Mouse (Mus musculus) kidney, postnatal 0 days (tissue): ENCODE data around the gene Nedd9. TPM values are rescaled to one million over a fixed set of nuclear protein-coding genes. Genes with fewer than 3 reads are reported as not detected.

Experiments
- ATAC-seq: fragments of 200-750 bp; cut with Nextera tagmentation; replicated peaks from 2 replicates; pipeline ENCODE4 v1.8.0; 2017; ENCODE audit warnings: low read depth, moderate number of reproducible peaks, moderate TSS enrichment, moderate library complexity; ENCODE audit not compliant: low FRiP score
- DNase-seq: peaks from one replicate; pipeline ENCODE4 v3.0.0-alpha.2; 2016; ENCODE audit warnings: low spot score
- H3K27ac ChIP-seq: fragments of 300-500 bp; sonication (generic); 2 replicates; pipeline ENCODE4 v1.5.1; 2014; ENCODE audit warnings: mild to moderate bottlenecking
- H3K27me3 ChIP-seq: fragments of 300-500 bp; sonication (generic); 2 replicates; pipeline ENCODE4 v1.6.1; 2014; ENCODE audit warnings: low read length, mixed read lengths; ENCODE audit not compliant: insufficient read depth
- H3K36me3 ChIP-seq: fragments of 300-500 bp; sonication (generic); 2 replicates; pipeline ENCODE4 v1.6.1; 2014; ENCODE audit warnings: low read length, mixed read lengths; ENCODE audit not compliant: insufficient read depth
- H3K4me1 ChIP-seq: fragments of 300-500 bp; sonication (generic); replicated peaks from 2 replicates; pipeline ENCODE4 v1.6.1; 2014; ENCODE audit warnings: antibody characterized with exemption, low read length, mixed read lengths; ENCODE audit not compliant: insufficient read depth
- H3K4me2 ChIP-seq: fragments of 300-500 bp; sonication (generic); 2 replicates; pipeline ENCODE4 v1.6.1; 2014; ENCODE audit warnings: mild to moderate bottlenecking, low read length, moderate library complexity, mixed read lengths
- H3K4me3 ChIP-seq: fragments of 300-500 bp; sonication (generic); replicated peaks from 2 replicates; pipeline ENCODE4 v1.5.1; 2014; ENCODE audit warnings: low read depth, low read length
- H3K9ac ChIP-seq: fragments of 300-500 bp; sonication (generic); 2 replicates; pipeline ENCODE4 v1.6.1; 2014; ENCODE audit warnings: low read depth, low read length
- H3K9me3 ChIP-seq: fragments of 300-500 bp; sonication (generic); replicated peaks from 2 replicates; pipeline ENCODE4 v1.6.1; 2016; ENCODE audit warnings: low read length, inconsistent platforms, mixed read lengths
- CTCF ChIP-seq: IDR thresholded peaks from 2 replicates; pipeline ENCODE4 v1.5.1; 2016; ENCODE audit warnings: antibody characterized with exemption, low read depth, mild to moderate bottlenecking, moderate library complexity
- WGBS: fragments of 180-500 bp; shearing (Covaris S2); extraction: QIAGEN DNeasy Blood & Tissue Kit; methylation state at CpG from one replicate; pipeline ENCODE4 v1.1.7; 2014; 5-methylcytosine and 5-hydroxymethylcytosine counted together
- polyA plus RNA-seq: library from polyadenylated mRNA; unstranded; fragments of >200 nt; fragmentation: Nextera tagmentation; extraction: Ambion mirVana; gene quantifications from 2 replicates; pipeline ENCODE4 v1.2.1, GENCODE M21; 2015

Nedd9 gene
- polyA plus RNA-seq, 1 experiment from 2014 or later: 27.3 TPM

- Histone ChIP-seq H3K9me3 (no peaks in the 10 kb centered on the region), H3K4me3 (no peak overlapping the region), H3K9ac (no peak overlapping the region), H3K27ac (no peak overlapping the region), H3K36me3 (no peaks in the 10 kb centered on the region), H3K27me3 (no peaks in the 10 kb centered on the region), H3K4me2 (no peak overlapping the region), H3K4me1 (no peaks in the 10 kb centered on the region)
- ATAC-seq (no peak), DNase-seq (no peak)
- TF ChIP-seq CTCF: no peak
- 73% methylated on average over 2 of the region's 2 CpGs for WGBS
Measured at GRCm38 (mm10) chr13:41487409-41487743, 214 bp upstream of the Nedd9 start.

GRCm38 (mm10) chr13:41483966-41484365 is 3.2 kb downstream of the Nedd9 start:
- H3K27ac ChIP-seq: no peak overlapping the region
- 85% methylated on average over 7 of the region's 7 CpGs for WGBS
- H3K9ac ChIP-seq: no peak overlapping the region
- no peaks in the 10 kb centered on the region for H3K4me1 ChIP-seq
- H3K27me3 ChIP-seq: no peaks in the 10 kb centered on the region
- no peak for DNase-seq
- H3K4me2 ChIP-seq: no peak overlapping the region
- no peaks in the 10 kb centered on the region for H3K36me3 ChIP-seq
- H3K4me3 ChIP-seq: no peak overlapping the region
- no peak for ATAC-seq
- no peak for TF ChIP-seq CTCF
- H3K9me3 ChIP-seq: no peaks in the 10 kb centered on the region

GRCm38 (mm10) chr13:41482408-41483011 is 4.7 kb downstream of the Nedd9 start:
- no peaks in the 10 kb centered on the region for H3K27me3 ChIP-seq
- ATAC-seq (no peak), DNase-seq (no peak)
- no peaks in the 10 kb centered on the region for H3K9me3 ChIP-seq
- H3K4me1 ChIP-seq: no peaks in the 10 kb centered on the region
- H3K27ac ChIP-seq: no peak overlapping the region
- H3K9ac ChIP-seq: no peak overlapping the region
- no peak overlapping the region for H3K4me2 ChIP-seq
- TF ChIP-seq CTCF: no peak
- H3K4me3 ChIP-seq: no peak overlapping the region
- no peaks in the 10 kb centered on the region for H3K36me3 ChIP-seq
- WGBS: 88% methylated on average over 3 of the region's 3 CpGs

- DNase-seq (no peak), ATAC-seq (no peak)
- no peak overlapping the region for H3K27ac ChIP-seq
- no peak for TF ChIP-seq CTCF
- no peaks in the 10 kb centered on the region for H3K27me3 ChIP-seq
- no peaks in the 10 kb centered on the region for H3K4me1 ChIP-seq
- H3K9ac ChIP-seq: no peak overlapping the region
- H3K36me3 ChIP-seq: no peaks in the 10 kb centered on the region
- H3K4me2 ChIP-seq: no peak overlapping the region
- no peaks in the 10 kb centered on the region for H3K9me3 ChIP-seq
- WGBS: 68% methylated on average over 13 of the region's 15 CpGs
- H3K4me3 ChIP-seq: no peak overlapping the region
Measured at GRCm38 (mm10) chr13:41479737-41480435, 7.3 kb downstream of the Nedd9 start.

- Histone ChIP-seq H3K4me1 (no peaks in the 10 kb centered on the region), H3K9ac (no peak overlapping the region), H3K27me3 (no peaks in the 10 kb centered on the region), H3K36me3 (no peaks in the 10 kb centered on the region), H3K9me3 (no peaks in the 10 kb centered on the region), H3K4me3 (no peak overlapping the region), H3K27ac (no peak overlapping the region), H3K4me2 (no peak overlapping the region)
- ATAC-seq (no peak), DNase-seq (peak; percentile 54)
- 62% methylated on average over 4 of the region's 4 CpGs for WGBS
- no peak for TF ChIP-seq CTCF
Measured at GRCm38 (mm10) chr13:41476216-41476615, 10.9 kb downstream of the Nedd9 start.

- no peak overlapping the region for H3K27ac ChIP-seq
- no peak for TF ChIP-seq CTCF
- H3K4me3 ChIP-seq: no peak overlapping the region
- WGBS: 81% methylated on average over 5 of the region's 5 CpGs
- H3K9me3 ChIP-seq: no peaks in the 10 kb centered on the region
- no peaks in the 10 kb centered on the region for H3K27me3 ChIP-seq
- no peak overlapping the region for H3K9ac ChIP-seq
- H3K36me3 ChIP-seq: no peaks in the 10 kb centered on the region
- DNase-seq (no peak), ATAC-seq (no peak)
- no peaks in the 10 kb centered on the region for H3K4me1 ChIP-seq
- H3K4me2 ChIP-seq: no peak overlapping the region
Measured at GRCm38 (mm10) chr13:41474365-41474764, 12.8 kb downstream of the Nedd9 start.

- Histone ChIP-seq H3K27ac (no peak overlapping the region), H3K4me2 (no peak overlapping the region), H3K27me3 (no peaks in the 10 kb centered on the region), H3K9ac (no peak overlapping the region), H3K36me3 (no peaks in the 10 kb centered on the region), H3K4me1 (no peaks in the 10 kb centered on the region), H3K9me3 (no peaks in the 10 kb centered on the region), H3K4me3 (no peak overlapping the region)
- DNase-seq (no peak), ATAC-seq (no peak)
- 75% methylated on average over 4 of the region's 4 CpGs for WGBS
- no peak for TF ChIP-seq CTCF
Measured at GRCm38 (mm10) chr13:41473504-41473903, 13.7 kb downstream of the Nedd9 start.
